Mouse (Mus musculus): ENCODE measurements around the gene Mip. TPM values are rescaled to one million over a fixed set of nuclear protein-coding genes. Genes with fewer than 3 reads are reported as not detected.

The Mip gene
- polyA plus RNA-seq (2014; fragmentation: Illumina TruSeq; extraction: RNeasy Lipid Tissue Mini Kit (QIAGEN cat#74804); ENCODE audit: low replicate concordance), result not detected

DNA sequence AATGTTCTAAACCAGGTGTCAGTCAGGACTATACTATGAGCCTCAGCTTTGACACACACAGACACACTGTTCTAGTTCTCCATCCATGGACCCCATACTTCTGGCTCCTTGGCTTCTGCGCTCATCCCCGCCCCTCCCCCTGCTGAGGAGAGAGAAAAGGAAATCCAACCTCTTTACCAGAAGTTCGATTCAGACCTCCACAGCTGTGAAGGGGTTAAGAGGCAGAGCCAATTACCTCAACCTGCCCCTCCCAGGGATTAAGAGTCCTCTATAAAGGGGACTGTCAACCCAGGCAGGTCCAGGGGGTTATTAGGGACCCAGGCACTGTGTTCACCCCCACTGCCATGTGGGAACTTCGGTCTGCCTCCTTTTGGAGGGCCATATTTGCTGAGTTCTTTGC lies at the start of gene Mip:
TSS of gene Mip (plus strand) at position 301 of the 400 bp plus-strand sequence.

DNA sequence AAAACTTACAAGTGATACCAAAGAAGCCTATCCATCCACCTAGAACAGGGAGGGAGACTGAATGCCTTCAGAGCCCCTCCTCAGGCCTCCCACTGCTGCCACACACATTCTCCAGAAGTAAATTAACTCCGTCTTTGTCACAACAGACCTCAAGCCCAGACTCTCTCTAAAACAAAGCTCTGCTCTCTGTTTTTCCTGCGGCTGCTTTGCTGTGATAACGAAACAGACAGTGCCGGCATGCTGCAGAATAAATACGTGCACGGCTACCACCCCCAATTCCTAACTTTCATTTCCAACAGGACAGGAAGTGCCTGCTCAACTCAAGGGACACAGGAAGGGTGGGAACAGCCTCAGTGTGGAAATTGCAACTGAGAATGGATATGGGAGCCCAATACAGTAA lies 45.6 kb upstream of the Mip start, which contains the start of gene Rbms2:
TSS of gene Rbms2 (minus strand) at position 309 of the 400 bp plus-strand sequence.

DNA sequence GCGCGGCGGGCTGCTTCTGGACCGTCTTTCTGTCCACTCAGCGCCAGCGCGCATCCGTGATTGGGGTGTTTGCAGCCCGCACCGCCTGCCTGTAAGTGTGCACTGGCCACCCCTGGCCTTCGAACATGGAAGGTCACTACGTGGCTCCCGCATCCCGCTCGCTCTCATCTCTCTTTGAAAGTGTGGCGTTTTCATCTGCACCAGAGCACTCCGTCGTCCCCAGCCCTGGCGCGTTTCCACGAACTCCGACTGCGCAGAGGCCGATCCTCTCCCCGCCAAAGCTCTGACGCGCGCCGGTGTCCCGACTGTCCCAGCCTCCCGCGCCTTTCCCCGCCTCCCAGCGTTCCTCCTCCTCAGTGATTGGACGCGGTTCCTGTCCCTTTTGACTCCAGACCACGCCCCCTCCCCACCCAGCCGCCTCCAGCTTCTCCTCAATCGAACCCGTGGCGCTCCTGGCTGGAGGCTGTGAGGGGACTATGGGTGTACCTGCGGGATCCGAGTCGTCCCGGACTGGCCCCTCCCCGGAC lies 31.6 kb upstream of the Mip start, which contains the start of gene Gls2:
TSS of gene Gls2 (plus strand) at position 434 of the 527 bp plus-strand sequence.

GRCm38 (mm10) chr10:128211390-128212108 lies 14.1 kb upstream of the Mip start, which contains the start of gene Spryd4:
Gene Spryd4 (minus strand): TSS chr10:128211807.

GRCm38 (mm10) chr10:128231697-128232419 lies 6.2 kb downstream of the Mip start, which contains the start of gene Timeless:
Gene Timeless (plus strand): TSS chr10:128232065.

DNA sequence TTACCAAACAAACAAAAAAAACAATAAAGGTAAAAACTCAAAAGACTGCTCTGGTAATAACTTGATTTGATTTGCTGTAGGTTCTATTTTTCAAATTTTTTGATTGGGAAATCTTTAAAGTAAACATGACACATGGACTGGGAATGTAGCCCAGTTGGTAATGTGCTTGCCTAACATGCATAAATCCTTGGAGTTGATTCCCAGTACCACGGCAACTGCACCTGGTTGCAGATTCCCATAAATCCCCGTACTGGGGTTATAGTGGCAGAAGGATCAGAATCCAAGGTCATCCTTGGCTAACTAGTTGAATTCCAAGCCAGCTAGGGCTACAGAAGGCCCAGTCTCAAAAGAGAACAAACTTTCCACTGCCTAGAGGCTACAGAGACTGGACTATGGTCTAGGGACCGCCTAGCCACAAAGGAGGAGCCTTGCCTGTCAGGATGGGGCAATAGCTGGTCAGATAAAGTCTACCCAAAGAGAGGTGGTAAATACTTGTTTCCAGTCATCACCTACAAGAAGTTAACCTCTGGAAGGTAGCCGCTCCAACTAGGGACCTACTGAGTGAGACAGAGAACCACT lies 28.1 kb downstream of the Mip start, which contains the start of gene Apon:
TSS of gene Apon (plus strand) at position 420 of the 579 bp plus-strand sequence.

DNA sequence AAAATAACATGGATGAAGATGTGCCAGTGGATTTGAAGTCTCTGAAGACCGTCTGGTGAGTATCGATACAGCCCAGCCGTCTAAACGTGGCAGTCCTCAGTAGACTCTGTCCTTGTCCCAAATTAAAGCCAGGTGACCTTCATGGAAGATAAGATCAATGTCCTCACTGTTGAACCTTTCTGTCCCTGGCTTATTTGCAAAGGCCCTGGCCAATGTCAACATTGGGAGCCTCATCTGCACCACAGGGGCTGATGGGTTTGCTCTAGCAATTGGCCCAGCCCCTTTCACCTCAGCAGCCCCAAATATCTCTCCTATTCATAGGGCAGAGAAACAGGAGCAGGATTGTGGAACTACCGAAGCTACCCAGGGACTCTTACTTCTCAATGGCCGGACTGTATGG lies 42.7 kb downstream of the Mip start, which contains the start of gene Apof:
TSS of gene Apof (plus strand) at position 301 of the 400 bp plus-strand sequence.

GRCm38 (mm10) chr10:128270287-128270841 lies 44.7 kb downstream of the Mip start, which contains the start of gene Stat2:
Gene Stat2 (plus strand): TSS chr10:128270559.

Other genes with a start within 250 kb of the Mip start
- 123 TPM for gene Hsd17b6, start 218.2 kb upstream of the Mip start, polyA plus RNA-seq (2014; fragmentation: Illumina TruSeq; extraction: RNeasy Lipid Tissue Mini Kit (QIAGEN cat#74804); ENCODE audit: low replicate concordance)
- gene Prim1, start 210.7 kb upstream of the Mip start, polyA plus RNA-seq (2014; fragmentation: Illumina TruSeq; extraction: RNeasy Lipid Tissue Mini Kit (QIAGEN cat#74804); ENCODE audit: low replicate concordance), result 46.8 TPM
- 874 TPM for gene Naca, start 190.3 kb upstream of the Mip start, polyA plus RNA-seq (2014; fragmentation: Illumina TruSeq; extraction: RNeasy Lipid Tissue Mini Kit (QIAGEN cat#74804); ENCODE audit: low replicate concordance)
- gene Ptges3, start 166.9 kb upstream of the Mip start, polyA plus RNA-seq (2014; fragmentation: Illumina TruSeq; extraction: RNeasy Lipid Tissue Mini Kit (QIAGEN cat#74804); ENCODE audit: low replicate concordance), result 368 TPM
- gene Atp5b, start 142.6 kb upstream of the Mip start, polyA plus RNA-seq (2014; fragmentation: Illumina TruSeq; extraction: RNeasy Lipid Tissue Mini Kit (QIAGEN cat#74804); ENCODE audit: low replicate concordance), result 821 TPM
- 16.8 TPM for gene Baz2a, start 134.3 kb upstream of the Mip start, polyA plus RNA-seq (2014; fragmentation: Illumina TruSeq; extraction: RNeasy Lipid Tissue Mini Kit (QIAGEN cat#74804); ENCODE audit: low replicate concordance)
- 4.7 TPM for gene Rbms2, start 45.5 kb upstream of the Mip start, polyA plus RNA-seq (2014; fragmentation: Illumina TruSeq; extraction: RNeasy Lipid Tissue Mini Kit (QIAGEN cat#74804); ENCODE audit: low replicate concordance)
- gene Gls2, start 31.4 kb upstream of the Mip start, polyA plus RNA-seq (2014; fragmentation: Illumina TruSeq; extraction: RNeasy Lipid Tissue Mini Kit (QIAGEN cat#74804); ENCODE audit: low replicate concordance), result 0.59 TPM
- gene Spryd4, start 14.0 kb upstream of the Mip start, polyA plus RNA-seq (2014; fragmentation: Illumina TruSeq; extraction: RNeasy Lipid Tissue Mini Kit (QIAGEN cat#74804); ENCODE audit: low replicate concordance), result 13.5 TPM
- 1.4 TPM for gene Timeless, start 6.2 kb downstream of the Mip start, polyA plus RNA-seq (2014; fragmentation: Illumina TruSeq; extraction: RNeasy Lipid Tissue Mini Kit (QIAGEN cat#74804); ENCODE audit: low replicate concordance)
- 0.41 TPM for gene Apon, start 28.3 kb downstream of the Mip start, polyA plus RNA-seq (2014; fragmentation: Illumina TruSeq; extraction: RNeasy Lipid Tissue Mini Kit (QIAGEN cat#74804); ENCODE audit: low replicate concordance)
- gene Apof, start 42.8 kb downstream of the Mip start, polyA plus RNA-seq (2014; fragmentation: Illumina TruSeq; extraction: RNeasy Lipid Tissue Mini Kit (QIAGEN cat#74804); ENCODE audit: low replicate concordance), result not detected
- gene Stat2, start 44.7 kb downstream of the Mip start, polyA plus RNA-seq (2014; fragmentation: Illumina TruSeq; extraction: RNeasy Lipid Tissue Mini Kit (QIAGEN cat#74804); ENCODE audit: low replicate concordance), result 12.8 TPM
- 0.48 TPM for gene Il23a, start 72.9 kb downstream of the Mip start, polyA plus RNA-seq (2014; fragmentation: Illumina TruSeq; extraction: RNeasy Lipid Tissue Mini Kit (QIAGEN cat#74804); ENCODE audit: low replicate concordance)
- 8.3 TPM for gene Pan2, start 77.5 kb downstream of the Mip start, polyA plus RNA-seq (2014; fragmentation: Illumina TruSeq; extraction: RNeasy Lipid Tissue Mini Kit (QIAGEN cat#74804); ENCODE audit: low replicate concordance)
- 20.6 TPM for gene Cnpy2, start 96.6 kb downstream of the Mip start, polyA plus RNA-seq (2014; fragmentation: Illumina TruSeq; extraction: RNeasy Lipid Tissue Mini Kit (QIAGEN cat#74804); ENCODE audit: low replicate concordance)
- gene Cs, start 111.9 kb downstream of the Mip start, polyA plus RNA-seq (2014; fragmentation: Illumina TruSeq; extraction: RNeasy Lipid Tissue Mini Kit (QIAGEN cat#74804); ENCODE audit: low replicate concordance), result 247 TPM
- gene Coq10a, start 143.2 kb downstream of the Mip start, polyA plus RNA-seq (2014; fragmentation: Illumina TruSeq; extraction: RNeasy Lipid Tissue Mini Kit (QIAGEN cat#74804); ENCODE audit: low replicate concordance), result 13.4 TPM
- 4.7 TPM for gene Ankrd52, start 151.3 kb downstream of the Mip start, polyA plus RNA-seq (2014; fragmentation: Illumina TruSeq; extraction: RNeasy Lipid Tissue Mini Kit (QIAGEN cat#74804); ENCODE audit: low replicate concordance)
- 0.78 TPM for gene Slc39a5, start 175.4 kb downstream of the Mip start, polyA plus RNA-seq (2014; fragmentation: Illumina TruSeq; extraction: RNeasy Lipid Tissue Mini Kit (QIAGEN cat#74804); ENCODE audit: low replicate concordance)
- gene Nabp2, start 185.7 kb downstream of the Mip start, polyA plus RNA-seq (2014; fragmentation: Illumina TruSeq; extraction: RNeasy Lipid Tissue Mini Kit (QIAGEN cat#74804); ENCODE audit: low replicate concordance), result 10.6 TPM
- 5.2 TPM for gene Rnf41, start 185.8 kb downstream of the Mip start, polyA plus RNA-seq (2014; fragmentation: Illumina TruSeq; extraction: RNeasy Lipid Tissue Mini Kit (QIAGEN cat#74804); ENCODE audit: low replicate concordance)
- 35.8 TPM for gene Smarcc2, start 233.4 kb downstream of the Mip start, polyA plus RNA-seq (2014; fragmentation: Illumina TruSeq; extraction: RNeasy Lipid Tissue Mini Kit (QIAGEN cat#74804); ENCODE audit: low replicate concordance)

Data from small intestine, adult 10 weeks (tissue).